Mouse (Mus musculus): Measurements from ENCODE around the gene Noxred1. TPM values are rescaled to one million over a fixed set of nuclear protein-coding genes. Genes with fewer than 3 reads are reported as not detected.

Gene Noxred1
- polyA plus RNA-seq, 1 experiment from 2014 or later: 0.21 TPM

- H3K36me3 ChIP-seq (ENCODE audit: control insufficient read depth, insufficient read depth): no peaks in the 10 kb centered on the region; the same call in 1 of the 2 replicates
- H3K9ac ChIP-seq (ENCODE audit: low read depth, low read length): no peak overlapping the region
- H3K4me3 ChIP-seq (ENCODE audit: low read depth, low read length): no peak overlapping the region
- H3K9me3 ChIP-seq (ENCODE audit: control insufficient read depth): no peaks in the 10 kb centered on the region
- no peak overlapping the region for H3K4me2 ChIP-seq (replicated peaks; ENCODE audit: low read depth)
- WGBS: 95% methylated on average over 4 of the region's 4 CpGs
- no peak overlapping the region for H3K27ac ChIP-seq (ENCODE audit: low read depth, low read length)
- no peak for ATAC-seq
- TF ChIP-seq CTCF (IDR thresholded peaks at IDR 0.05; ENCODE audit: low read depth): no peak
- no peaks in the 10 kb centered on the region for H3K27me3 ChIP-seq (replicated peaks; ENCODE audit: control insufficient read depth, insufficient read depth, low read length)
- H3K4me1 ChIP-seq (replicated peaks; ENCODE audit: control insufficient read depth, insufficient read depth, low read length): no peaks in the 10 kb centered on the region
Measured at GRCm38 (mm10) chr12:87177631-87178030, 60.9 kb downstream of the Noxred1 start.

- Histone ChIP-seq H3K27me3 (replicated peaks; ENCODE audit: control insufficient read depth, insufficient read depth, low read length) (no peaks in the 10 kb centered on the region), H3K4me1 (replicated peaks; ENCODE audit: control insufficient read depth, insufficient read depth, low read length) (no peaks in the 10 kb centered on the region), H3K4me2 (replicated peaks; ENCODE audit: low read depth) (no peak overlapping the region), H3K9ac (ENCODE audit: low read depth, low read length) (no peak overlapping the region), H3K9me3 (ENCODE audit: control insufficient read depth) (no peaks in the 10 kb centered on the region), H3K27ac (ENCODE audit: low read depth, low read length) (no peak overlapping the region), H3K36me3 (ENCODE audit: control insufficient read depth, insufficient read depth) (peaks cover 8% of the 10 kb centered on the region), H3K4me3 (ENCODE audit: low read depth, low read length) (no peak overlapping the region)
- WGBS: 78% methylated on average over 4 of the region's 4 CpGs
- no peak for TF ChIP-seq CTCF (IDR thresholded peaks at IDR 0.05; ENCODE audit: low read depth)
- no peak for ATAC-seq
Measured at GRCm38 (mm10) chr12:87175194-87175946, 63.2 kb downstream of the Noxred1 start.

Small RNAs within 50 kb of the gene (microRNA-seq; reads per million reads assigned to microRNA genes)
- not detected for gene Gm47293

Other genes with a start within 250 kb of the Noxred1 start
- 0.46 and 0.55 TPM in 2 replicates for gene Zdhhc22, start 248.3 kb downstream of the Noxred1 start, polyA plus RNA-seq (2015; fragmentation: Nextera tagmentation; extraction: Ambion mirVana)
- 0.52 and 0.71 TPM in 2 replicates for gene Tmem63c, start 217.4 kb downstream of the Noxred1 start, polyA plus RNA-seq (2015; fragmentation: Nextera tagmentation; extraction: Ambion mirVana)
- gene Ngb, start 136.2 kb downstream of the Noxred1 start, polyA plus RNA-seq (2015; fragmentation: Nextera tagmentation; extraction: Ambion mirVana): 2.0 and 2.8 TPM in 2 replicates
- 58.8 and 62.4 TPM in 2 replicates for gene Gstz1, start 91.6 kb downstream of the Noxred1 start, polyA plus RNA-seq (2015; fragmentation: Nextera tagmentation; extraction: Ambion mirVana)
- gene Pomt2, start 90.8 kb downstream of the Noxred1 start, polyA plus RNA-seq (2015; fragmentation: Nextera tagmentation; extraction: Ambion mirVana): 5.7 and 6.2 TPM in 2 replicates
- 0.33 and 0.94 TPM in 2 replicates for gene Samd15, start 39.0 kb downstream of the Noxred1 start, polyA plus RNA-seq (2015; fragmentation: Nextera tagmentation; extraction: Ambion mirVana)
- gene Tmed8, start 38.3 kb downstream of the Noxred1 start, polyA plus RNA-seq (2015; fragmentation: Nextera tagmentation; extraction: Ambion mirVana): 0.98 and 1.1 TPM in 2 replicates
- gene Vipas39, start 27.5 kb upstream of the Noxred1 start, polyA plus RNA-seq (2015; fragmentation: Nextera tagmentation; extraction: Ambion mirVana): 23.4 and 28.9 TPM in 2 replicates
- 69.7 and 78.3 TPM in 2 replicates for gene Ahsa1, start 27.7 kb upstream of the Noxred1 start, polyA plus RNA-seq (2015; fragmentation: Nextera tagmentation; extraction: Ambion mirVana)
- 0.23 and 0.55 TPM in 2 replicates for gene Ism2, start 61.0 kb upstream of the Noxred1 start, polyA plus RNA-seq (2015; fragmentation: Nextera tagmentation; extraction: Ambion mirVana)
- gene Sptlc2, start 149.6 kb upstream of the Noxred1 start, polyA plus RNA-seq (2015; fragmentation: Nextera tagmentation; extraction: Ambion mirVana): 186 and 199 TPM in 2 replicates
- gene Slirp, start 205.2 kb upstream of the Noxred1 start, polyA plus RNA-seq (2015; fragmentation: Nextera tagmentation; extraction: Ambion mirVana): 250 and 272 TPM in 2 replicates
- 13.6 and 21.9 TPM in 2 replicates for gene Alkbh1, start 205.3 kb upstream of the Noxred1 start, polyA plus RNA-seq (2015; fragmentation: Nextera tagmentation; extraction: Ambion mirVana)
- gene Snw1, start 233.5 kb upstream of the Noxred1 start, polyA plus RNA-seq (2015; fragmentation: Nextera tagmentation; extraction: Ambion mirVana): 66.9 and 70.7 TPM in 2 replicates

Data from intestine, postnatal 0 days (tissue).